8 mouse cellular contexts compared by ENCODE assay signal in the genomic region with DNA sequence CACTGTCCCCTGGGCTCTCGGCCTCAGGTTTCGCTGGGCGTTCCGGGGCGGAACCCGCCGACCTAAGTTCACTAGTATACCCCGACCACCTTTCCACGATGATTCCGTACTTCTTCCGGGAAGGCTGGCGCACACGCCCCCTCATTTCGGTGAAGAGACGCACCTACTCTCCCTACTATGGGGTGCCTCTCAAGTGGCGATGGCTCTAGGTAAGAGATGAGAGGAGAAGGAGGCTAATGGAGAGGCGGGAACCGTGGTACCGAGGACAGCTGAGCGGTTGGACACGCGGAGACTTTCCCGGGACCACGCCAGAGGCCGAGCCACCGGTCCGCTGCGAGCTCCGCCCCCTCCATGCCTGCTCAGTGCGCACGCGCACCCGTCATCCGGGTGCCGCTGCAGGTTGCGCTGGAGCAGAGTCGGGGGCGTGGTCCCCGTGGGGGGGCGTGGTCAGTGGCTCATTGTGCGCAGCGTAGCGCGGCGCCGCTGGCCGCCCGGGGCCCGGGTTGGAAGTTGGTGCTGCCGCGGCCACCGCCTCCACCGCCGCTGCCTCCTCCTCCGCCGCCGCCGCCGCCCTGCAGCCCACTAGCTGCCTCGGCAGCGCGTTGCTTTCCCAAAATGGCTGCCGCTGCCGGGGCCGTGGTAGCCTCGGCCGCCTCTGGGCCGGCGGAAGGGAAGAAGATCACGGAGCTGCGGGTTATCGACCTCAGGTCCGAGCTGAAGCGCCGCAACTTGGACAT. TPM values are rescaled to one million over a fixed set of nuclear protein-coding genes. Genes with fewer than 3 reads are reported as not detected.
DNase-seq lines count a peak whose midpoint lies in the region; ATAC-seq lines count a peak whose summit lies in the region.

A gene (plus strand): TSS at position 450 of the 737 bp plus-strand sequence.

- peak; percentile 100 for DNase-seq in CD4-positive, CD25-positive, alpha-beta regulatory T cell, adult 2 months (ENCODE audit: low read depth, low spot score)
- DNase-seq in fibroblast of lung, adult 2 months (ENCODE audit: low read depth): peak; percentile 89
- peak; percentile 100 for DNase-seq in kidney, postnatal 14 days
- peak; percentile 100 for DNase-seq in liver, embryonic 13.5 days
- peak; percentile 99 for DNase-seq in neural tube, embryonic 10.5 days (ENCODE audit: extremely low spot score, low spot score)

- H3K9ac ChIP-seq in heart, embryonic 14.5 days (ENCODE audit: low read length): peak within 1 kb of the TSS; percentile 94
- peak within 1 kb of the TSS; percentile 92 for H3K9ac ChIP-seq in liver, embryonic 13.5 days
- peak within 1 kb of the TSS; percentile 90 for H3K9ac ChIP-seq in stomach, embryonic 16.5 days (ENCODE audit: low read length)

- WGBS in heart, embryonic 14.5 days: under 1% methylated on average over 66 of the region's 75 CpGs
- under 1% methylated on average over 75 of the region's 75 CpGs for WGBS in liver, embryonic 13.5 days (ENCODE audit: insufficient replicate concordance)
- WGBS in stomach, embryonic 16.5 days: under 1% methylated on average over 72 of the region's 75 CpGs

- peak within 1 kb of the TSS; percentile 88 for H3K4me2 ChIP-seq in heart, embryonic 14.5 days (ENCODE audit: low read length)
- H3K4me2 ChIP-seq in liver, embryonic 13.5 days: peak within 1 kb of the TSS; percentile 97
- H3K4me2 ChIP-seq in stomach, embryonic 16.5 days (ENCODE audit: low read depth, low read length): peak within 1 kb of the TSS; percentile 91

- H3K4me3 ChIP-seq in brown adipose tissue, adult 24 weeks (ENCODE audit: insufficient read depth, low read depth, low read length): peak within 1 kb of the TSS; percentile 90
- H3K4me3 ChIP-seq in heart, embryonic 14.5 days (ENCODE audit: control insufficient read depth in 1 of 2, insufficient read depth in 1 of 2, low read depth in 1 of 2, low read length in 2 of 2): peak within 1 kb of the TSS; percentile 91 to 95
- H3K4me3 ChIP-seq in liver, embryonic 13.5 days (replicated peaks): peak within 1 kb of the TSS; percentile 88
- peak within 1 kb of the TSS; percentile 76 for H3K4me3 ChIP-seq in stomach, embryonic 16.5 days (replicated peaks; ENCODE audit: low read length)

- H3K9me3 ChIP-seq in heart, embryonic 14.5 days (ENCODE audit: control insufficient read depth, low read length): no peaks in the 10 kb centered on the region
- no peaks in the 10 kb centered on the region for H3K9me3 ChIP-seq in liver, embryonic 13.5 days (replicated peaks)
- no peaks in the 10 kb centered on the region for H3K9me3 ChIP-seq in stomach, embryonic 16.5 days (replicated peaks; ENCODE audit: control insufficient read depth, low read length)

- ATAC-seq in heart, embryonic 14.5 days (ENCODE audit: insufficient number of reproducible peaks, insufficient read depth, low FRiP score, low read depth): peak; percentile 98
- peak; percentile 94 for ATAC-seq in liver, embryonic 13.5 days (ENCODE audit: low read depth)
- ATAC-seq in stomach, embryonic 16.5 days (ENCODE audit: insufficient read depth, low FRiP score): peak; percentile 97

- H3K4me1 ChIP-seq in brown adipose tissue, adult 24 weeks (ENCODE audit: control insufficient read depth, insufficient read depth, insufficient read length, low read length): no peaks in the 10 kb centered on the region
- H3K4me1 ChIP-seq in heart, embryonic 14.5 days (ENCODE audit: control insufficient read depth in 2 of 2, insufficient read depth in 2 of 2, low read length in 2 of 2): peaks cover 0 to 20% of the 10 kb centered on the region in 2 experiments; a peak in 3 of 4 replicates
- H3K4me1 ChIP-seq in liver, embryonic 13.5 days (replicated peaks): peaks cover 23% of the 10 kb centered on the region
- peaks cover 7% of the 10 kb centered on the region; the same call in 1 of the 2 replicates for H3K4me1 ChIP-seq in stomach, embryonic 16.5 days (ENCODE audit: control insufficient read depth, insufficient read depth, low read length)

- H3K27ac ChIP-seq in brown adipose tissue, adult 24 weeks (replicated peaks; ENCODE audit: low read depth, low read length): peak within 1 kb of the TSS; percentile 75
- H3K27ac ChIP-seq in heart, embryonic 14.5 days (replicated peaks in 1 of 2; ENCODE audit: control insufficient read depth in 1 of 2, insufficient read depth in 1 of 2, low read depth in 2 of 2, low read length in 2 of 2): peak within 1 kb of the TSS; percentile 97 to 98
- H3K27ac ChIP-seq in liver, embryonic 13.5 days: peak within 1 kb of the TSS; percentile 98
- peak within 1 kb of the TSS; percentile 99 for H3K27ac ChIP-seq in stomach, embryonic 16.5 days (ENCODE audit: low read length)

- peaks cover 4% of the 10 kb centered on the region; the same call in 1 of the 2 replicates for H3K36me3 ChIP-seq in heart, embryonic 14.5 days (ENCODE audit: control insufficient read depth, insufficient read depth, low read length)
- 0 out of 2 replicates have a peak, but pooled peaks cover 7% of the 10 kb centered on the region for H3K36me3 ChIP-seq in liver, embryonic 13.5 days
- H3K36me3 ChIP-seq in stomach, embryonic 16.5 days (ENCODE audit: control insufficient read depth, insufficient read depth, low read length): no peaks in the 10 kb centered on the region

- no peaks in the 10 kb centered on the region for H3K27me3 ChIP-seq in heart, embryonic 14.5 days (ENCODE audit: control insufficient read depth, insufficient read depth, low read length)
- no peaks in the 10 kb centered on the region for H3K27me3 ChIP-seq in liver, embryonic 13.5 days
- no peaks in the 10 kb centered on the region for H3K27me3 ChIP-seq in stomach, embryonic 16.5 days (ENCODE audit: control insufficient read depth, insufficient read depth, low read length)

RNA-seq across cellular contexts. Expression of the gene that starts here (rescaled TPM):
- 16.5 and 19.0 TPM in 2 replicates for polyA plus RNA-seq in brown adipose tissue, adult 24 weeks (2012; ENCODE audit: insufficient read depth, insufficient read length, missing spikeins)
- 39.8 and 40.7 TPM in 2 replicates for polyA plus RNA-seq in heart, embryonic 14.5 days (2014; fragmentation: Nextera tagmentation; extraction: Ambion mirVana)
- 20.6 and 23.6 TPM in 2 replicates for polyA plus RNA-seq in liver, embryonic 13.5 days (2015; fragmentation: Nextera tagmentation; extraction: Ambion mirVana)
- polyA plus RNA-seq in stomach, embryonic 16.5 days (2015; fragmentation: Nextera tagmentation; extraction: Ambion mirVana): 47.1 and 49.6 TPM in 2 replicates

Comparison
In these comparisons a context has a peak if more than half of its experiments do, and no peak if none do; other contexts are left out.
1. Peak in every context shown above with its lines: DNase-seq, ATAC-seq, H3K4me3 ChIP-seq and H3K27ac ChIP-seq.